Mouse (Mus musculus) heart, adult 2 months (tissue): Measurements from ENCODE around the gene Irf7.

ENCODE experiments used
- CTCF ChIP-seq: fragments of 200-600 bp; IDR thresholded peaks from 2 replicates; pipeline ENCODE4 v1.8.1; 2022; ENCODE audit warnings: antibody characterized with exemption, mild to moderate bottlenecking, moderate library complexity
- EP300 ChIP-seq: fragments of 200-500 bp; IDR thresholded peaks from 2 replicates; pipeline ENCODE4 v1.6.1; 2011; ENCODE audit warnings: low read depth, low read length, control low read depth; ENCODE audit not compliant: insufficient read depth

DNA sequence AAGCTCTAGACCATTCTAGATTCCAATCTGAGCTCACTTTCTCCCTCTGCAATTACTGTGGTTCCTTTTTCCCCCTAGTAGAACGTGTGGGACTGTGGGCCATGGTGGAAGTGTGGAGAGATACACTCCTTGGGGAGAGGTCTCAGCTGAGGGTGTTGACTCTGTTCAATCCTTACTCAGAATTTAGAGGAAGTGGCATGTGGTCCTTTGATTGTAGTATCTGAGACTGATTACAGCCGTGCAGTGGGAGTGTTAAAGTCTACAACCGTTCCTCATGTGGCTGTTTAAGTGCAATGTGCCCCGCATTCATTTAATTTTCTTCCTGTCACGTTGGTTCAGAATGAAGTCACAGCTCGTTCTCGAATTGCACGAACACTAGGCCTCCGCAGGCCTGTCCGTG is 10.1 kb downstream of the Irf7 start:
- no peak for TF ChIP-seq CTCF
- no peak for TF ChIP-seq EP300
